Mouse (Mus musculus) kidney, adult 8-10 months (tissue): ENCODE results near the gene Capn7.

Experiments used
- DNase-seq, 2 experiments: peaks; one replicate each; pipeline ENCODE4 v3.0.0; 2022

Gene Capn7

GRCm38 (mm10) chr14:31367951-31368350, 31.5 kb downstream of the Capn7 start:
- no peak for DNase-seq

- DNase-seq: no peak
These were observed 32.9 kb downstream of the Capn7 start for GRCm38 (mm10) chr14:31369377-31369776.

DNA sequence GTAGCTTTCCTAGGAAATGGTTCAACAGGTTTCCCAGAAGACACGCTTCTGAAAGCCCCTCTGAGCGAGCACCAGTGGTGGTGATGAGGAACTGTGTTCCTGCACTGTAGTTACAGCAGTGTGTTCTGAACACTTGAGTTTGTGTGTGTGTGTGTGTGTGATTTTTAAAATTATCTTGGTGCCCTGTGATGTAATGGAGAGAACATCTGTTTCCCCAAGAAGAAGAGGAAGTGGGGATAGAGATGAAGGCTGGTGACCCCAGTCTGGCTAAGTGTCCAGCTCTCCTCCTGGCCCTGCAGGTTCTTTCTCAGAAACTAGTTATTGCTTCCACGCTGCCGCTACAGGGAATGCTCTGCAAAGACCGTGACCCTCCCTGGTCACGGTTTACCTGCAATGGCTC, 38.0 kb downstream of the Capn7 start:
- no peak for DNase-seq

- DNase-seq: no peak
These were observed 39.9 kb downstream of the Capn7 start for GRCm38 (mm10) chr14:31376331-31376730.

- DNase-seq: no peak
These were observed 45.8 kb downstream of the Capn7 start for GRCm38 (mm10) chr14:31382276-31382675.

DNA sequence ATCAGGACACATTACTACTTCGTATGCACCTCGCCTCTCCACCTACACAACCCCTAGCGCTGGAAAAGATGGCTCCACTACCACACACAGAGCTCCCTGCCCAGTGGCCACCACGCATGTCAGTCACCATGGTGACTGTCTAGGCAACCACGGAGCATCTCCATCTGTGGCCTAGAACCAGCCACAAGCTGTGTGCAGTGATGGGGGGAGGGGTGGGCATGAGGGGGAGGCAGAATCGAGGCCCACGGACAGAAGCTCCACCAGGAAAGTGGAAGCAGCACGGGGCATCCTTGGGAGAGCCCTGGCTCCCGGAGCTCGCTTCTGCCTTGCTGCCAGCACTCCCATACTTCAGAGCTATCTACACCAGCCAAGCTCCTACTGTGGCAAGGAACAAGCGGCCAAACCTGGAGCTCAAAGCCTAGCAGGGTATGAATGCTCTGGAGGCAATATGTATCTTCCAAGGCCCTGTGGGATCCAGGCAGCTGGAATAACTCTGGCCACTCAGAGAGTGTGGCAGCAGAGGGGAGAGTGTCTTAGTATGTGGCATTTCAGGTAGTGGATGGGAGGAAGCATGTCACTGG, 47.1 kb downstream of the Capn7 start:
- DNase-seq: no peak

GRCm38 (mm10) chr14:31384366-31385323, 48.2 kb downstream of the Capn7 start:
- DNase-seq: peak; percentile 53 to 63

- DNase-seq: no peak
These were observed 49.0 kb downstream of the Capn7 start for GRCm38 (mm10) chr14:31385406-31385805.

DNA sequence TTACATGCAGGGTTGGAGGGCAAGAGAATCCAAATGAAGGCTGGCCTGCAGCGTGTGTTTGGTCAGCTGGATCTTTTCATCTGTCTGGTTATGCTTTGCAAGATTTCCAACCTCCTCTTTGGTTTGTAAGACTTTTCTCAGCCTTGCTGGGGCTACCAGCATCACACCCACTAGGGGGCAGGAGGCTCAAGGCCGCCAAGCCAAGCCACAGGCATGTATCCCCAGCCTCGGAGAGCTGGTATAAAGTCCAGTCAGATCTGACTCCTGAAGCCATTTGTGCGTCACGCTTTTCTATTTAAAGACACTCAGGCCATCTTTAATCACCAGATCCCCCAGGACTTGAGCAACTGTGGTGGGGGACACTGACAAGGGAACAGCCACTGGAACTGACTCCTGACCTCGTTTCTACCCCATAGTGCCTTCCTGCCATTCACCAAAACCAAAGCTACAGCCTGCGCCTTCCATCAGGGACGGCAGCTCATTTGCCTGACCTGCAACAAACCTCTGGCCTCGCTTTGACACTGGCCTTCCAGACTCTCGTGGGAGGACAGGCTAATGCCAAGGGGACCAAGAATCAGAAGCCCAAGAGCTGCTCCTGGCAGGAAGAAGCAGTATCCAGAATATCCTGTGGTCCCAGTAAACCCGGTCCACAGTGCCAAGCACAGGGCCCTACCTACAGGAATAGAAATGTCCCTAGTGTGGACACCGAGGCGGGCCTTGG, 49.7 kb downstream of the Capn7 start:
- DNase-seq: peak; percentile 84 to 91

GRCm38 (mm10) chr14:31387301-31387981, 51.0 kb downstream of the Capn7 start:
- no peak for DNase-seq

- DNase-seq: no peak
These were observed 51.8 kb downstream of the Capn7 start for GRCm38 (mm10) chr14:31388086-31388872.

DNA sequence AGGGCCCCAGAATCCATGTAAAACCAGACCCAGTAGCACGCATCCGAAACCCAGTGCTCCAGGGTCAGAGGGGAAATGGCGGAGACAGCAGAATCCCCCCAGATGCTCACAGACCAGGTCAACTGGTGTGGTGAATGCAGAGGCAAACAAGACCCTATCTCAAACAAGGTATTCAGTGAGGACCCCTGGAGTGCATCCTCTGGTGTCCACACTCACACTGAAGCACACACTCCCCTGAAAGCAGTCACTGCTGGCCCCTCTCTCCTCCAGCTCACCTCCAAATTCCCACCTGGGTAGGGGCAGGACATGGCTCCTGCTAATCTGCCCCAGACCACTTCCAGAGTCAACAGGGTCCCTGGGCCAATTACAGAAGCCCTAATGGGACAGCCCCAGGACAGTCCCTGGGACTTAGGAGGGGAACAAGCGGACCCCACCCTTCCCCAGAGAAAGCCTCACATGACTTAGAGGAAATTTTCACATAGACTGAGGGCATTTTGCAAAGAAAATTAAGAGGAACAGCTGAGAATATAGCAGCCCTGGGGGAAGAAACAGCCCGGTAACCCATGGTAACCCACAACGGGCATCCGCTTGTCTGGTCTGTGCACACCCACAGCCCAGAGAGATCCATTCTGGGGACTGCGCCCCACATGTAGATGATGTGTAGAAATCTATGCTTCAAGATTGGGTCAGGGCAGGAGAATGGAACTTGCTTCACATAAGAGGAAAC, 53.1 kb downstream of the Capn7 start:
- DNase-seq: no peak

- no peak for DNase-seq
These were observed 55.9 kb downstream of the Capn7 start for GRCm38 (mm10) chr14:31392300-31392699.

DNA sequence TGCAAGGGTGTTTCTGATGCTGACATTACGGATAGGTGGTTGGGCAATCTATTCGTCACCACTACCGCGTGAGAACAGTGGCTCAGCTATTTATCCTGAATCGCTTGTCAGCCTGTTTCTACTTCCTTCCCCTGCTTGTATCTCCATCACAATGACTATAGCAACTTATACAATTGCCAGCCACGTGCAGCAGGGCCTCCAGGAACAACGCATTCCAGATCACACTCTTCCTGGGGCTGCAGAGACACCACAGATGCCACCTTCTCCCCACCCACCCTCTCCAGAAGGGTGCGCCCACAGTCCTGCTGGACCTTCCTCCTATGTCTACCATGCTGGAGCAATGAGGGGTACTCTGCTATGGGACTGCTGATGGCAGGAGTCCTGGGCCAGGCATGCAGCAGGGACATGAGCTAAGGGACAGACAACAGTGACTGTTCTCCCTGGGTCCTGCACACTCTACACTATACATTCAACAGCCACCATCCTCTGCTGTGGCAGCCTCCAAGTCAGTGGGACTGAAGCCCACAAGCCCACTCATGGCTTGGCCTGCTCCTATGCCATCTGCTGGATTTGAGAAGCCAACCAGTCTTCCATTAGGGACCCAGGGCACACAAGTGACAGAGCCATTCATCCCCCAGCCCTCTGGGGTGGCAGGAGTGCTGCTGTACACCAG, 56.6 kb downstream of the Capn7 start:
- no peak for DNase-seq

DNA sequence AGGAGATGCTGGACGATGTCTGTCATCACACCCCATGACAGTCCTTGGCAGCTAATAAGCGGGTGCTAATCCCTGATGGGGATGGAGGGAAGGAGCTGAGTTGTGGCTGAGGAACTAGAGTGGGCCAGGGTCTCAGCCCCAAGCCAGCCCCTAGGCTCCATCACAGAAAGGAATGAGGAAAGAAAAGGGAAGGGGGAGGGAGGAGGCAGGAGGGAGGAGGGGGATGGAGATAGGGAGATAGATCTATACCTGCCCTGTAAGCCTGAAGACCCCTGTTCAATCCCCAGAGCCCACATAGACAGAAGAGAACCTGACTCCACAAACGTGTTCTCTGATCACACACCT, 57.1 kb downstream of the Capn7 start:
- DNase-seq: no peak

- DNase-seq: no peak
These were observed 57.6 kb downstream of the Capn7 start for GRCm38 (mm10) chr14:31393936-31394630.

GRCm38 (mm10) chr14:31394822-31395532, 58.5 kb downstream of the Capn7 start:
- no peak for DNase-seq

DNA sequence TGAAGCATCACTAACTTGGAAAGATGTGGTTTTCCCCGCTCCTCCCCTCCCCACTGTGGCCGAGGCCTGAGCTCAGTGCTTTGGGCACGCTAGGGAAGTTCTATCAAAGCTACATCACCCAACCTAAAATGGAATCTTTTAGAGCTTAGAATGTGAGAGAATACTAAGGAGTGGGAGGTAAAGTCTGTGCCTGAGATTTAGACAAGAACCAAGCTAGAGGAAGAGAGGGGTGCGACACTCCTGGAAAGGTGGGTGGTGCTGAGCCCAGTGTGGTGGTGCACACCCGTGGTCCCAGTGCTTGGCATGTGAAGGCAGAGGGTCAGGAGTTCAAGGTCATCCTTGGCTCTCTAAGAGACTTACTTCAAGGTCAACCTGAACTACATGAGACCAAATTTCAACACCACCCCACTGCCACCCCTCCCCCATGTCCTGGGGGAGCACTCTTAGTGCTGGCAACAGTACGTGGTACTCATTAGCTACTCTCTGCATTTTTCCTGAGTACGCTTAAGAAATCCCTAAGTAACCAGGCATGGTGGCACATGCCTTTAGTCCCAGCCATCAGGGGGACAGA, 59.3 kb downstream of the Capn7 start:
- DNase-seq: no peak

- DNase-seq: no peak
These were observed 60.0 kb downstream of the Capn7 start for GRCm38 (mm10) chr14:31396428-31396827.
